In the genomic region with DNA sequence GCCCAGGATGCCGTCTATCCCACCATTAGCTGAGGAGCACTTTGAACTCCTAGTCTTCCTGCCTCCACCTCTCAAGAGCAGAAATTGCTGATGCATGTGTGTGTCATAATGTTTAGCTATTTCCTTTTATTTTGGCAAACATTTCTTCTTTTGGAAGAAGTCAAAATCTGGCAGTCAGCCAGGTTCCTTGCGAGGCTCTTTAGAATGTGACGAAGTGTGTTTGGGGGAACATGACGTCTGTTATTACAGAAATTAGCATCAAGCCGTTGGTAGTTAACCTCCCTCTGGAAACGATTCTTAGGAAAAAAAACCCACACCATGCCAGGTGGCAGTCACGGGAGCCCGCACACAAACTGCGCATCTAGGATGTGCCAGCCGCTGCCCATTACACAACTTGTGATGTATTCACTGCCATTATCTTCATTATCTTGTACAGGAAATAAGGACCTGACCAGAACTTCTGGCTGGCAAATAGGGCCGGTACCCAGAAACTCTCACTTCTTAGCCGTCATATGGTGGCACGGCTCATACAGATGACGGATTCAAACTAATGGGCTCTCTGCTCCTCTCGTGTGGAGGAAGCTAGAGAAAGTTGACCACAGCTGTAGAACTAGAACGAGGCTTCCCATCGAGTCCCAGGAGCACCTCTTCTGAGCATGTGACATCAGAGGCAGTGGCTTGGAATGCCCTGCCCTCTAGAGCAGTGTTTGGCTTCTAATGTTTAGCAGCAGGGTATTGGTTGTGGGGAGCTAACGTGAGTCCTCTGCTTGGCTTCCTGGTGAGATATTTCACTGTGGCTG, we compare ENCODE assay signal across 9 mouse cellular contexts.
A peak's percentile ranks its signal among the peaks of the same experiment; 100 is the strongest.
DNase-seq lines count a peak whose midpoint lies in the region; ATAC-seq lines count a peak whose summit lies in the region.
"Had no signal": no experiment of that assay in that cellular context is flagged by ENCODE, and none has a peak within 500 bp of the region (broad histone marks: within the 10 kb centered on the region; RNA-seq: fewer than 3 reads in every experiment).

No protein-coding gene starts in this region.

- H3K4me1 ChIP-seq in kidney, embryonic 14.5 days (ENCODE audit: control insufficient read depth, insufficient read depth, low read length), result peaks cover 15% of the 10 kb centered on the region

- H3K4me2 ChIP-seq in kidney, embryonic 14.5 days (replicated peaks; ENCODE audit: low read depth, low read length), result no peak overlapping the region

- peak; percentile 9 for DNase-seq in kidney, adult 11 months
- DNase-seq in Muller cell, postnatal 12 days (ENCODE audit: inconsistent ontology term), result peak; percentile 32
- no peak for DNase-seq in cerebellum, adult 9-11 months
- no peak for DNase-seq in adrenal gland, postnatal 14 days
- no peak for DNase-seq in thymus, postnatal 36 days

- no peaks in the 10 kb centered on the region for H3K9me3 ChIP-seq in kidney, embryonic 14.5 days (ENCODE audit: control insufficient read depth, low read length)
- H3K9me3 ChIP-seq: heart, embryonic 15.5 days had no signal

- no peak overlapping the region for H3K9ac ChIP-seq in kidney, embryonic 14.5 days (ENCODE audit: low read depth, low read length)
- H3K9ac ChIP-seq: heart, embryonic 15.5 days had no signal

- peaks cover 11% of the 10 kb centered on the region for H3K36me3 ChIP-seq in kidney, embryonic 14.5 days (ENCODE audit: control insufficient read depth, insufficient read depth, low read length)

- ATAC-seq in kidney, embryonic 14.5 days (ENCODE audit: low FRiP score, low TSS enrichment), result no peak
- ATAC-seq in inflammation-experienced regulatory T-cells, adult 6 months, result peak; percentile 63
- peak; percentile 45; the same call in 1 of the 2 replicates for ATAC-seq in megakaryocyte, adult 5-6 weeks (ENCODE audit: poor library complexity, severe bottlenecking)

- 60% methylated on average over 18 of the region's 18 CpGs for WGBS in kidney, embryonic 14.5 days

- no peak overlapping the region for H3K27ac ChIP-seq in kidney, embryonic 14.5 days (ENCODE audit: low read depth, low read length)
- H3K27ac ChIP-seq: heart, embryonic 15.5 days had no signal

- H3K4me3 ChIP-seq in kidney, embryonic 14.5 days (ENCODE audit: low read length), result no peak overlapping the region
- H3K4me3 ChIP-seq: heart, embryonic 15.5 days had no signal

- H3K27me3 ChIP-seq in kidney, embryonic 14.5 days (ENCODE audit: control insufficient read depth, insufficient read depth, low read length), result no peaks in the 10 kb centered on the region
- H3K27me3 ChIP-seq: heart, embryonic 15.5 days had no signal

Comparison
In these comparisons a context has a peak if more than half of its experiments do, and no peak if none do; other contexts are left out.
1. DNase-seq: peak in kidney, adult 11 months (single experiment) and Muller cell, postnatal 12 days (single experiment); none in cerebellum, adult 9-11 months (single experiment), adrenal gland, postnatal 14 days (single experiment) and thymus, postnatal 36 days (0 of 2).